Mouse (Mus musculus) stomach, embryonic 16.5 days (tissue): Measurements from ENCODE around the gene Riox1. TPM values are rescaled to one million over a fixed set of nuclear protein-coding genes. Genes with fewer than 3 reads are reported as not detected.

Experiments
- ATAC-seq: fragments of 200-750 bp; cut with Nextera tagmentation; 2 replicates; pipeline ENCODE4 v1.8.0; 2017; ENCODE audit warnings: moderate number of reproducible peaks, moderate TSS enrichment; ENCODE audit not compliant: insufficient read depth, low FRiP score
- H3K27ac ChIP-seq: fragments of 300-500 bp; sonication (generic); 2 replicates; pipeline ENCODE4 v1.5.1; 2014; ENCODE audit warnings: low read length
- H3K27me3 ChIP-seq: fragments of 300-500 bp; sonication (generic); 2 replicates; pipeline ENCODE4 v1.6.1; 2014; ENCODE audit warnings: low read length, control low read depth, mixed read lengths; ENCODE audit not compliant: control insufficient read depth, insufficient read depth
- H3K36me3 ChIP-seq: fragments of 300-500 bp; sonication (generic); 2 replicates; pipeline ENCODE4 v1.6.1; 2014; ENCODE audit warnings: low read length; ENCODE audit not compliant: control insufficient read depth, insufficient read depth
- H3K4me1 ChIP-seq: fragments of 300-500 bp; sonication (generic); 2 replicates; pipeline ENCODE4 v1.6.1; 2014; ENCODE audit warnings: low read length, control low read depth, mixed read lengths; ENCODE audit not compliant: control insufficient read depth, insufficient read depth
- H3K4me2 ChIP-seq: fragments of 300-500 bp; sonication (generic); 2 replicates; pipeline ENCODE4 v1.6.1; 2014; ENCODE audit warnings: low read depth, low read length, mixed read lengths
- H3K4me3 ChIP-seq: fragments of 300-500 bp; sonication (generic); replicated peaks from 2 replicates; pipeline ENCODE4 v1.5.1; 2014; ENCODE audit warnings: mild to moderate bottlenecking, low read length
- H3K9ac ChIP-seq: fragments of 300-500 bp; sonication (generic); 2 replicates; pipeline ENCODE4 v1.6.1; 2014; ENCODE audit warnings: low read length
- H3K9me3 ChIP-seq: fragments of 300-500 bp; sonication (generic); replicated peaks from 2 replicates; pipeline ENCODE4 v1.6.1; 2016; ENCODE audit warnings: low read length, control low read depth; ENCODE audit not compliant: control insufficient read depth
- WGBS: fragments of 180-500 bp; shearing (Covaris S2); extraction: QIAGEN DNeasy Blood & Tissue Kit; methylation state at CpG from one replicate; pipeline ENCODE4 v1.1.7; 2014; 5-methylcytosine and 5-hydroxymethylcytosine counted together
- polyA plus RNA-seq: library from polyadenylated mRNA; unstranded; fragments of >200 nt; fragmentation: Nextera tagmentation; extraction: Ambion mirVana; gene quantifications from 2 replicates; pipeline ENCODE4 v1.2.1, GENCODE M21; 2015

The Riox1 gene
- polyA plus RNA-seq = 4.8 and 5.8 TPM in 2 replicates

- Histone ChIP-seq H3K27me3 (no peaks in the 10 kb centered on the region), H3K9ac (peak within 1 kb of the TSS; percentile 87), H3K4me2 (peak within 1 kb of the TSS; percentile 97), H3K36me3 (0 out of 2 replicates have a peak, but pooled peaks cover 9% of the 10 kb centered on the region), H3K27ac (peak within 1 kb of the TSS; percentile 69), H3K4me3 (peak within 1 kb of the TSS; percentile 88), H3K9me3 (no peaks in the 10 kb centered on the region; the same call in 1 of the 2 replicates), H3K4me1 (peaks cover 24% of the 10 kb centered on the region)
- ATAC-seq = peak; percentile 94
- whole genome bisulfite sequencing = 1% methylated on average over 37 of the region's 37 CpGs
Observed at GRCm38 (mm10) chr12:83950493-83950839, at the start of gene Riox1. Gene Riox1 (plus strand): TSS chr12:83950608.

- ATAC-seq = no peak
- 0 out of 2 replicates have a peak, but pooled peaks cover 2% of the 10 kb centered on the region for H3K4me1 ChIP-seq
- H3K4me3 ChIP-seq = no peak overlapping the region
- no peaks in the 10 kb centered on the region for H3K9me3 ChIP-seq
- no peak overlapping the region for H3K27ac ChIP-seq
- no peak overlapping the region for H3K9ac ChIP-seq
- H3K36me3 ChIP-seq = no peaks in the 10 kb centered on the region
- 85% methylated on average over 2 of the region's 2 CpGs for WGBS
- H3K27me3 ChIP-seq = no peaks in the 10 kb centered on the region
- H3K4me2 ChIP-seq = no peak overlapping the region
Observed at GRCm38 (mm10) chr12:83910451-83910850, 40.0 kb upstream of the Riox1 start.

GRCm38 (mm10) chr12:83914202-83914740, 36.1 kb upstream of the Riox1 start:
- no peak for ATAC-seq
- Histone ChIP-seq H3K4me3 (no peak overlapping the region), H3K27ac (no peak overlapping the region), H3K27me3 (no peaks in the 10 kb centered on the region), H3K9ac (no peak overlapping the region), H3K4me1 (0 out of 2 replicates have a peak, but pooled peaks cover 2% of the 10 kb centered on the region), H3K4me2 (no peak overlapping the region), H3K9me3 (no peaks in the 10 kb centered on the region), H3K36me3 (no peaks in the 10 kb centered on the region)
- 82% methylated on average over 4 of the region's 4 CpGs for WGBS

GRCm38 (mm10) chr12:83914797-83915196, 35.6 kb upstream of the Riox1 start:
- Histone ChIP-seq H3K9me3 (no peaks in the 10 kb centered on the region), H3K9ac (no peak overlapping the region), H3K27me3 (no peaks in the 10 kb centered on the region), H3K4me1 (0 out of 2 replicates have a peak, but pooled peaks cover 2% of the 10 kb centered on the region), H3K4me2 (no peak overlapping the region), H3K4me3 (no peak overlapping the region), H3K27ac (no peak overlapping the region), H3K36me3 (no peaks in the 10 kb centered on the region)
- ATAC-seq = no peak
- WGBS = 82% methylated on average over 1 of the region's 1 CpGs

GRCm38 (mm10) chr12:83916884-83917283, 33.5 kb upstream of the Riox1 start:
- H3K36me3 ChIP-seq = no peaks in the 10 kb centered on the region
- H3K4me3 ChIP-seq = no peak overlapping the region
- H3K4me1 ChIP-seq = peaks cover 10% of the 10 kb centered on the region; the same call in 1 of the 2 replicates
- peak overlapping the region; percentile 17; the same call in 1 of the 2 replicates for H3K4me2 ChIP-seq
- H3K9ac ChIP-seq = no peak overlapping the region
- 0 out of 2 replicates have a peak overlapping the region, but pooled peaks have one; percentile 55 for H3K27ac ChIP-seq
- no peak for ATAC-seq
- H3K9me3 ChIP-seq = no peaks in the 10 kb centered on the region
- no peaks in the 10 kb centered on the region for H3K27me3 ChIP-seq
- WGBS = 55% methylated on average over 9 of the region's 9 CpGs

GRCm38 (mm10) chr12:83920721-83921441, 29.5 kb upstream of the Riox1 start:
- ATAC-seq = no peak
- peak overlapping the region; percentile 83 for H3K4me2 ChIP-seq
- under 1% methylated on average over 31 of the region's 31 CpGs for WGBS
- H3K27me3 ChIP-seq = no peaks in the 10 kb centered on the region
- no peaks in the 10 kb centered on the region for H3K9me3 ChIP-seq
- H3K9ac ChIP-seq = peak overlapping the region; percentile 95
- H3K36me3 ChIP-seq = no peaks in the 10 kb centered on the region
- H3K4me1 ChIP-seq = peaks cover 8% of the 10 kb centered on the region; the same call in 1 of the 2 replicates
- H3K27ac ChIP-seq = peak overlapping the region; percentile 92
- peak overlapping the region; percentile 96 for H3K4me3 ChIP-seq

GRCm38 (mm10) chr12:83921535-83922381, 28.6 kb upstream of the Riox1 start, which contains the start of gene Numb:
Gene Numb (minus strand): TSS chr12:83921934.
- no peaks in the 10 kb centered on the region for H3K27me3 ChIP-seq
- peak within 1 kb of the TSS; percentile 92 for H3K27ac ChIP-seq
- H3K4me3 ChIP-seq = peak within 1 kb of the TSS; percentile 96
- H3K4me2 ChIP-seq = peak within 1 kb of the TSS; percentile 83
- peak; percentile 100 for ATAC-seq
- under 1% methylated on average over 63 of the region's 63 CpGs for WGBS
- H3K9ac ChIP-seq = peak within 1 kb of the TSS; percentile 95
- H3K9me3 ChIP-seq = no peaks in the 10 kb centered on the region
- H3K4me1 ChIP-seq = peaks cover 8% of the 10 kb centered on the region; the same call in 1 of the 2 replicates
- no peaks in the 10 kb centered on the region for H3K36me3 ChIP-seq

- peak overlapping the region; percentile 81 for H3K27ac ChIP-seq
- H3K4me1 ChIP-seq = peaks cover 8% of the 10 kb centered on the region; the same call in 1 of the 2 replicates
- no peaks in the 10 kb centered on the region for H3K27me3 ChIP-seq
- ATAC-seq = no peak
- H3K4me3 ChIP-seq = peak overlapping the region; percentile 96
- H3K9ac ChIP-seq = peak overlapping the region; percentile 77
- H3K36me3 ChIP-seq = no peaks in the 10 kb centered on the region
- no peaks in the 10 kb centered on the region for H3K9me3 ChIP-seq
- 24% methylated on average over 8 of the region's 8 CpGs for WGBS
- peak overlapping the region; percentile 53 for H3K4me2 ChIP-seq
Observed at GRCm38 (mm10) chr12:83922724-83923485, 27.5 kb upstream of the Riox1 start.
